Mouse (Mus musculus) C2C12 (cell line): ENCODE results near the gene Cubn.
A peak's percentile ranks its signal among the peaks of the same experiment; 100 is the strongest.

Source experiments
- CTCF ChIP-seq: IDR thresholded peaks from one replicate; pipeline ENCODE4 v1.5.1; 2011; ENCODE audit not compliant: control insufficient read depth, insufficient read depth, insufficient read length
- MAX ChIP-seq: IDR thresholded peaks from one replicate; pipeline ENCODE4 v1.6.1; 2011; ENCODE audit warnings: mild to moderate bottlenecking, control low read depth
- MYOD1 ChIP-seq: IDR thresholded peaks from one replicate; pipeline ENCODE4 v1.6.1; 2011; ENCODE audit warnings: low read depth; ENCODE audit not compliant: control insufficient read depth, insufficient read length
- MYOG ChIP-seq: IDR thresholded peaks from one replicate; pipeline ENCODE4 v1.6.1; 2011; ENCODE audit not compliant: control insufficient read depth, insufficient read length; ENCODE audit errors: extremely low read depth
- USF1 ChIP-seq: IDR thresholded peaks from one replicate; pipeline ENCODE4 v1.6.1; 2011; ENCODE audit warnings: low read depth, mild to moderate bottlenecking, control low read depth, moderate library complexity

DNA sequence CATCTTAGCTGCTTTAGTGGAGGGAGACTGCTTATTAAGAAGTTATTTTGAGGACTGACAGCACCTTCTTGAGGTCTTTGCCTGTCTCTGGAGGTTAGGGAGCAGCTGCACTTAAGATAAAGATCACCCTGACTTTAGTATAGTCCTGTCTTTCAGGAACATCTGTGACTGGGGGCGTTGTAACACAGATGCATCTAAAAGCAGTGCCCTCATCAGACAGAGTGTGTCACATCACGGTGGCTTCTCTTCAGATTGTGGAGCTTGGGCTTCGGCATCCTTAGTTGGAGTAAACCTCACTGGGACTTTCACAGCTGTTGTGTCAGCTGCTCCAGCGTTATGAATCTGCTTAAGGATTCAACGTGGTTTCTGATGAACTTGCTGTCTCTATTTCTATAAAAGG lies 193.9 kb downstream of the Cubn start:
- TF ChIP-seq MYOD1, result peak; percentile 84
- no peak for TF ChIP-seq CTCF
- no peak for TF ChIP-seq USF1
- TF ChIP-seq MAX, result no peak
- no peak for TF ChIP-seq MYOG
